Mouse (Mus musculus): ENCODE measurements around the gene Ubash3a. TPM values are rescaled to one million over a fixed set of nuclear protein-coding genes. Genes with fewer than 3 reads are reported as not detected.

Gene Ubash3a
- polyA plus RNA-seq, 1 experiment = 0.94 TPM

- Histone ChIP-seq H3K4me3 (replicated peaks) (no peak overlapping the region), H3K4me1 (ENCODE audit: control insufficient read depth) (no peaks in the 10 kb centered on the region), H3K27me3 (ENCODE audit: control insufficient read depth) (no peaks in the 10 kb centered on the region; the same call in 1 of the 2 replicates), H3K9me3 (ENCODE audit: control insufficient read depth, low read length) (no peaks in the 10 kb centered on the region), H3K36me3 (ENCODE audit: control insufficient read depth) (no peaks in the 10 kb centered on the region)
- no peak for TF ChIP-seq GATA1 (IDR thresholded peaks at IDR 0.05; ENCODE audit: low read length)
These were observed 56.1 kb downstream of the Ubash3a start for GRCm38 (mm10) chr17:31263770-31264169.

DNA sequence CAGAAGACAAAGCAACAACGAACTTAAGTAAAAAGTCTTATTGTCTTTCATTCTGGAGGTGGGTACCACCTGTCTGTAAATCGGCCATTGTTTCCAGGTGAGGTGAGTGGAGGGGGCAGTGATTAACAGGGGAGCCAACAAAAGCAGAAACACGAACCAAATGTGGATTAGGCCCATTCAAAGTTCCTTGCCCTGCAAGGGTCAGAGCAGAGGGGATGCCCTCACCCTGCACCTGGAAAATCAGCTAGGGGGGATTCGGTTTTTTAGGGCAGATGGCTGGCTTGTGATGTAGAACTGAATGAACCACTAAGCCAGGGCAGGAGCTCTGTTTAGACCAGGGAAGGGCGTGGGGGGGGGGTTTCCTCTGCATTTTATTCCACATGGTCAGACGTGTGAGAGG lies 56.7 kb downstream of the Ubash3a start:
- Histone ChIP-seq H3K36me3 (ENCODE audit: control insufficient read depth) (no peaks in the 10 kb centered on the region), H3K4me3 (replicated peaks) (no peak overlapping the region), H3K27me3 (ENCODE audit: control insufficient read depth) (no peaks in the 10 kb centered on the region; the same call in 1 of the 2 replicates), H3K9me3 (ENCODE audit: control insufficient read depth, low read length) (no peaks in the 10 kb centered on the region), H3K4me1 (ENCODE audit: control insufficient read depth) (no peaks in the 10 kb centered on the region)
- TF ChIP-seq TAL1 (IDR thresholded peaks at IDR 0.05; ENCODE audit: low read length) (no peak), GATA1 (IDR thresholded peaks at IDR 0.05; ENCODE audit: low read length) (no peak)

GRCm38 (mm10) chr17:31265171-31265572 lies 57.5 kb downstream of the Ubash3a start:
- Histone ChIP-seq H3K9me3 (ENCODE audit: control insufficient read depth, low read length) (no peaks in the 10 kb centered on the region), H3K4me1 (ENCODE audit: control insufficient read depth) (no peaks in the 10 kb centered on the region; the same call in 1 of the 2 replicates), H3K36me3 (ENCODE audit: control insufficient read depth) (no peaks in the 10 kb centered on the region), H3K4me3 (replicated peaks) (no peak overlapping the region), H3K27me3 (ENCODE audit: control insufficient read depth) (no peaks in the 10 kb centered on the region; the same call in 1 of the 2 replicates)
- TF ChIP-seq TAL1 (IDR thresholded peaks at IDR 0.05; ENCODE audit: low read length) = no peak
- no peak for TF ChIP-seq GATA1 (IDR thresholded peaks at IDR 0.05; ENCODE audit: low read length)

DNA sequence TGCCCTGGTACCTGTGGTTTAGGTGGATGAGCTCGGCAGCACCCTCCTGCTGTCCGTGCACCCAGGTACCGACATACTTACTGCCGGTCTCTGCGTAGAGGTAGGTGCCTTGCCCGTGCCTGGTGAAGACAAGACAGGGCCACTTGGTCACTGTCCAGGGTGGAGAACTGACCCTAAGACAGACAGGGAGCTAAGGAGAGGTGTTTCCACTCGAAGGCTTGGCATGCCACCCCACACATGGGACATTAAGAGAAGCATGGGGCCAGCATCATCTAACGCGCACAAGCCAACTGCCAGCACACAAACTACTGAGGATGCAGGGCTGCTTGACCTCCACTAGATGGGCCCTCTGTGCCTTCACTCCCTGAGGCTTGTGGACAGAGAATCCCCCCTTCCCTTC lies 58.2 kb downstream of the Ubash3a start:
- Histone ChIP-seq H3K4me1 (ENCODE audit: control insufficient read depth) (no peaks in the 10 kb centered on the region; the same call in 1 of the 2 replicates), H3K4me3 (replicated peaks) (no peak overlapping the region), H3K9me3 (ENCODE audit: control insufficient read depth, low read length) (no peaks in the 10 kb centered on the region)

DNA sequence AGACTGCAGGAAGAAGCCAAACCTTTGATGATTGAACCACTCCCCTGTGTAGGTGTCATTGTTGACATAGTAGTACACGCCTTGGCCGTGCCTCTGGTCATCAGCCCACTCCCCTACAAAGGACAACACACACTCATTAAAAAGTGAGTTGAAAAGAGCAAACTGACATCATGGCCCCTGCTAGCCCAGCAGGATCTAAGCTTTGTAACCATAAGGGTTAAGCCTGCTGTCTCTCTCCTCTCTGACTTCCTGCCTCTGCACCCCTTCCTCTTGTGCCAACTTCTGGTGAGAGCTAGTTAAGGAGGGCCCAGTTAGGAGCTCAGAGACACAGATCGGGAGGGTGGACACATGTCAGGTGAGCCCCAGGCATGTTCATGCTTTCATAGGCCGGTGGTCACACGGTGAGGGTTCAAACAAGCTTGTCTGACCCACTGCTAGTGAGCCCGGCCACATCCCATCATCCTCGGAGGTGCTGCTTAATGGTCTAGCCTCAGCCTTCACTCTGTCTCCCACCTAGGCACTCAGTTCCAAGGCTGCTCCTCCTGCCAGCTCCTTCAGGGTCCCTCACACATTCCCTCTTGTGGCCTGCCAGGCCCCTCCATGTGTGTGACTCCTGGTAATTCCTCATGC lies 58.8 kb downstream of the Ubash3a start:
- TF ChIP-seq TAL1 (IDR thresholded peaks at IDR 0.05; ENCODE audit: low read length) (no peak), GATA1 (IDR thresholded peaks at IDR 0.05; ENCODE audit: low read length) (no peak)
- Histone ChIP-seq H3K36me3 (ENCODE audit: control insufficient read depth) (no peaks in the 10 kb centered on the region), H3K9me3 (ENCODE audit: control insufficient read depth, low read length) (no peaks in the 10 kb centered on the region), H3K4me3 (replicated peaks) (no peak overlapping the region), H3K4me1 (ENCODE audit: control insufficient read depth) (no peaks in the 10 kb centered on the region; the same call in 1 of the 2 replicates), H3K27me3 (ENCODE audit: control insufficient read depth) (no peaks in the 10 kb centered on the region; the same call in 1 of the 2 replicates)

More for the DNA sequence above, 58.2 kb downstream of the Ubash3a start:
- TF ChIP-seq GATA1 (IDR thresholded peaks at IDR 0.05; ENCODE audit: low read length) = no peak
- TF ChIP-seq TAL1 (IDR thresholded peaks at IDR 0.05; ENCODE audit: low read length) = no peak
- no peaks in the 10 kb centered on the region for H3K36me3 ChIP-seq (ENCODE audit: control insufficient read depth)
- no peaks in the 10 kb centered on the region; the same call in 1 of the 2 replicates for H3K27me3 ChIP-seq (ENCODE audit: control insufficient read depth)

GRCm38 (mm10) chr17:31267138-31267537 lies 59.5 kb downstream of the Ubash3a start:
- no peak for TF ChIP-seq TAL1 (IDR thresholded peaks at IDR 0.05; ENCODE audit: low read length)
- Histone ChIP-seq H3K4me1 (ENCODE audit: control insufficient read depth) (no peaks in the 10 kb centered on the region; the same call in 1 of the 2 replicates), H3K9me3 (ENCODE audit: control insufficient read depth, low read length) (no peaks in the 10 kb centered on the region), H3K4me3 (replicated peaks) (no peak overlapping the region), H3K27me3 (ENCODE audit: control insufficient read depth) (no peaks in the 10 kb centered on the region; the same call in 1 of the 2 replicates), H3K36me3 (ENCODE audit: control insufficient read depth) (no peaks in the 10 kb centered on the region)

- H3K9me3 ChIP-seq (ENCODE audit: control insufficient read depth, low read length) = no peaks in the 10 kb centered on the region
These were observed 59.9 kb downstream of the Ubash3a start for GRCm38 (mm10) chr17:31267603-31268002.

GRCm38 (mm10) chr17:31268016-31268415 lies 60.3 kb downstream of the Ubash3a start:
- Histone ChIP-seq H3K4me3 (replicated peaks) (no peak overlapping the region), H3K27me3 (ENCODE audit: control insufficient read depth) (no peaks in the 10 kb centered on the region; the same call in 1 of the 2 replicates), H3K36me3 (ENCODE audit: control insufficient read depth) (no peaks in the 10 kb centered on the region), H3K4me1 (ENCODE audit: control insufficient read depth) (no peaks in the 10 kb centered on the region; the same call in 1 of the 2 replicates), H3K9me3 (ENCODE audit: control insufficient read depth, low read length) (no peaks in the 10 kb centered on the region)
- TF ChIP-seq TAL1 (IDR thresholded peaks at IDR 0.05; ENCODE audit: low read length) (no peak), GATA1 (IDR thresholded peaks at IDR 0.05; ENCODE audit: low read length) (no peak)

More at GRCm38 (mm10) chr17:31267603-31268002, 59.9 kb downstream of the Ubash3a start:
- Histone ChIP-seq H3K27me3 (ENCODE audit: control insufficient read depth) (no peaks in the 10 kb centered on the region; the same call in 1 of the 2 replicates), H3K4me3 (replicated peaks) (no peak overlapping the region), H3K4me1 (ENCODE audit: control insufficient read depth) (no peaks in the 10 kb centered on the region; the same call in 1 of the 2 replicates), H3K36me3 (ENCODE audit: control insufficient read depth) (no peaks in the 10 kb centered on the region)
- TF ChIP-seq GATA1 (IDR thresholded peaks at IDR 0.05; ENCODE audit: low read length) = no peak
- TF ChIP-seq TAL1 (IDR thresholded peaks at IDR 0.05; ENCODE audit: low read length) = no peak

GRCm38 (mm10) chr17:31269761-31270160 lies 62.1 kb downstream of the Ubash3a start:
- H3K27me3 ChIP-seq (ENCODE audit: control insufficient read depth) = no peaks in the 10 kb centered on the region

More at GRCm38 (mm10) chr17:31269761-31270160, 62.1 kb downstream of the Ubash3a start:
- no peak for TF ChIP-seq TAL1 (IDR thresholded peaks at IDR 0.05; ENCODE audit: low read length)
- no peak for TF ChIP-seq GATA1 (IDR thresholded peaks at IDR 0.05; ENCODE audit: low read length)
- H3K4me1 ChIP-seq (ENCODE audit: control insufficient read depth) = no peaks in the 10 kb centered on the region; the same call in 1 of the 2 replicates
- H3K4me3 ChIP-seq (replicated peaks) = no peak overlapping the region
- H3K36me3 ChIP-seq (ENCODE audit: control insufficient read depth) = no peaks in the 10 kb centered on the region
- H3K9me3 ChIP-seq (ENCODE audit: control insufficient read depth, low read length) = no peaks in the 10 kb centered on the region
